Mouse (Mus musculus) limb, embryonic 14.5 days (tissue): ENCODE measurements around the gene Wnk1. TPM values are rescaled to one million over a fixed set of nuclear protein-coding genes. Genes with fewer than 3 reads are reported as not detected.

Experiments used
- ATAC-seq: fragments of 200-750 bp; cut with Nextera tagmentation; 2 replicates; pipeline ENCODE4 v1.8.0; 2017; ENCODE audit warnings: low read depth, moderate number of reproducible peaks, moderate TSS enrichment; ENCODE audit not compliant: low FRiP score
- DNase-seq: peaks from one replicate; pipeline ENCODE4 v3.0.0-alpha.2; 2015; ENCODE audit warnings: low spot score
- H3K27ac ChIP-seq: fragments of 300-500 bp; sonication (generic); replicated peaks from 2 replicates; pipeline ENCODE4 v1.5.1; 2014; ENCODE audit warnings: low read depth, mild to moderate bottlenecking, low read length, moderate library complexity, mixed read lengths
- H3K27me3 ChIP-seq: fragments of 300-500 bp; sonication (generic); 2 replicates; pipeline ENCODE4 v1.6.1; 2014; ENCODE audit warnings: low read length, mixed read lengths; ENCODE audit not compliant: control insufficient read depth, insufficient read depth
- H3K36me3 ChIP-seq: fragments of 300-500 bp; sonication (generic); 2 replicates; pipeline ENCODE4 v1.6.1; 2014; ENCODE audit warnings: mild to moderate bottlenecking, low read length, moderate library complexity, mixed read lengths; ENCODE audit not compliant: control insufficient read depth, insufficient read depth
- H3K4me1 ChIP-seq: fragments of 300-500 bp; sonication (generic); 2 replicates; pipeline ENCODE4 v1.6.1; 2014; ENCODE audit warnings: antibody characterized with exemption, low read length, mixed read lengths; ENCODE audit not compliant: control insufficient read depth, insufficient read depth
- H3K4me2 ChIP-seq: fragments of 300-500 bp; sonication (generic); replicated peaks from 2 replicates; pipeline ENCODE4 v1.6.1; 2014; ENCODE audit warnings: low read depth, mild to moderate bottlenecking, low read length, moderate library complexity; ENCODE audit not compliant: severe bottlenecking
- H3K4me3 ChIP-seq: fragments of 300-500 bp; sonication (generic); replicated peaks from 2 replicates; pipeline ENCODE4 v1.5.1; 2014; ENCODE audit warnings: low read length
- H3K9ac ChIP-seq: fragments of 300-500 bp; sonication (generic); 2 replicates; pipeline ENCODE4 v1.6.1; 2014; ENCODE audit warnings: mild to moderate bottlenecking, low read depth, low read length, moderate library complexity; ENCODE audit not compliant: severe bottlenecking
- H3K9me3 ChIP-seq: fragments of 300-500 bp; sonication (generic); 2 replicates; pipeline ENCODE4 v1.6.1; 2016; ENCODE audit warnings: low read length; ENCODE audit not compliant: control insufficient read depth
- POLR2A ChIP-seq: fragments of 200-500 bp; IDR thresholded peaks from 2 replicates; pipeline ENCODE4 v1.8.0; 2012; ENCODE audit warnings: inconsistent platforms, mild to moderate bottlenecking, moderate library complexity, borderline replicate concordance; ENCODE audit not compliant: insufficient read depth, insufficient read length; ENCODE audit errors: extremely low read depth
- WGBS: fragments of 180-500 bp; shearing (Covaris S2); extraction: QIAGEN DNeasy Blood & Tissue Kit; methylation state at CpG from one replicate; pipeline ENCODE4 v1.1.7; 2014; 5-methylcytosine and 5-hydroxymethylcytosine counted together
- polyA plus RNA-seq, 2 experiments: library from polyadenylated mRNA; depleted of rRNA in 1 of 2; stranded (reverse) in 1 of 2; unstranded in 1 of 2; fragments of >200 nt; fragmentation: Nextera tagmentation in 1 of 2; extraction: Ambion mirVana in 1 of 2; gene quantifications; 2 replicates each; pipeline versions ENCODE4 v1.2.1 to v1.2.3; 2012 to 2014

Gene Wnk1
- polyA plus RNA-seq, 2 experiments: 65.3 to 129 TPM

GRCm38 (mm10) chr6:120011440-120011839 is 27.0 kb downstream of the Wnk1 start:
- Histone ChIP-seq H3K4me2 (no peak overlapping the region), H3K4me1 (peaks cover 9% of the 10 kb centered on the region; the same call in 1 of the 2 replicates), H3K9ac (no peak overlapping the region), H3K9me3 (no peaks in the 10 kb centered on the region), H3K36me3 (no peaks in the 10 kb centered on the region; the same call in 1 of the 2 replicates), H3K27me3 (no peaks in the 10 kb centered on the region), H3K4me3 (no peak overlapping the region), H3K27ac (no peak overlapping the region)
- DNase-seq (no peak), ATAC-seq (no peak)
- 97% methylated on average over 1 of the region's 1 CpGs for WGBS
- no peak for TF ChIP-seq POLR2A

- Histone ChIP-seq H3K9me3 (no peaks in the 10 kb centered on the region), H3K4me2 (no peak overlapping the region), H3K9ac (no peak overlapping the region), H3K27ac (no peak overlapping the region), H3K4me3 (no peak overlapping the region), H3K36me3 (no peaks in the 10 kb centered on the region; the same call in 1 of the 2 replicates), H3K27me3 (no peaks in the 10 kb centered on the region), H3K4me1 (peaks cover 9% of the 10 kb centered on the region; the same call in 1 of the 2 replicates)
- no peak for DNase-seq
- TF ChIP-seq POLR2A: no peak
- no peak for ATAC-seq
- WGBS: 94% methylated on average over 1 of the region's 1 CpGs
These were observed 27.5 kb downstream of the Wnk1 start for GRCm38 (mm10) chr6:120011001-120011400.

GRCm38 (mm10) chr6:120010535-120010934 is 27.9 kb downstream of the Wnk1 start:
- Histone ChIP-seq H3K27ac (no peak overlapping the region), H3K9ac (no peak overlapping the region), H3K9me3 (no peaks in the 10 kb centered on the region), H3K36me3 (no peaks in the 10 kb centered on the region; the same call in 1 of the 2 replicates), H3K27me3 (no peaks in the 10 kb centered on the region), H3K4me1 (peaks cover 9% of the 10 kb centered on the region; the same call in 1 of the 2 replicates), H3K4me2 (no peak overlapping the region), H3K4me3 (no peak overlapping the region)
- TF ChIP-seq POLR2A: no peak
- ATAC-seq (no peak), DNase-seq (no peak)

GRCm38 (mm10) chr6:120001718-120002117 is 36.8 kb downstream of the Wnk1 start:
- Histone ChIP-seq H3K4me1 (no peaks in the 10 kb centered on the region), H3K4me3 (no peak overlapping the region), H3K9me3 (no peaks in the 10 kb centered on the region), H3K27ac (no peak overlapping the region), H3K4me2 (no peak overlapping the region), H3K36me3 (peaks cover 17% of the 10 kb centered on the region), H3K27me3 (no peaks in the 10 kb centered on the region), H3K9ac (no peak overlapping the region)
- ATAC-seq (no peak), DNase-seq (peak; percentile 60)
- no peak for TF ChIP-seq POLR2A

- no peak overlapping the region for H3K4me2 ChIP-seq
- DNase-seq: no peak
- H3K36me3 ChIP-seq: peaks cover 20% of the 10 kb centered on the region
- ATAC-seq: no peak
- 79% methylated on average over 1 of the region's 1 CpGs for WGBS
- no peaks in the 10 kb centered on the region for H3K4me1 ChIP-seq
- TF ChIP-seq POLR2A: no peak
- no peaks in the 10 kb centered on the region for H3K9me3 ChIP-seq
- H3K27ac ChIP-seq: no peak overlapping the region
- no peak overlapping the region for H3K4me3 ChIP-seq
- no peak overlapping the region for H3K9ac ChIP-seq
- H3K27me3 ChIP-seq: no peaks in the 10 kb centered on the region
These were observed 42.0 kb downstream of the Wnk1 start for GRCm38 (mm10) chr6:119996480-119996879.
